Mouse (Mus musculus) cerebellum, adult 11 months (tissue): Measurements from ENCODE around the gene Mapk8ip3.

Source experiments
- DNase-seq: peaks from one replicate; pipeline ENCODE4 v3.0.0; 2022

Mapk8ip3 gene

DNA sequence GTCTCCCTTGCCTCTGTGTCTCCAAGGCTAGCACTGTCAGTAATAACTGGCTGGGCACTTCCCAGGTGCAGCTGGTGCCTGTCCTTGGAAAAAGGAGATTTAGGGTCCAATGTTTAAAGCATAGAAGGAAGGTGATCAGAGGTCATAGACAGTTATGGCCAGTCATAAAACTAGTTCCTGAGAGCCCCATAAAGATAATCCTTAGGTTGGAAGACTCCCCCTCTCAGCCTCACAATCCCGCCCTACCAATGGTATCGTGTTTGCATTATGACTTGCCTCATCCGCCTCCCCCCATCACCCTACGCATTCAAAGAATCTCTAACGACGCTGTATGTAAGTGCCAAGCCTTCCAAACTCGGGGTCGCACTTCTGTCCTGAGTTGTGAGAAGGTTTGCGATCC is 92.3 kb downstream of the Mapk8ip3 start:
- DNase-seq: no peak

DNA sequence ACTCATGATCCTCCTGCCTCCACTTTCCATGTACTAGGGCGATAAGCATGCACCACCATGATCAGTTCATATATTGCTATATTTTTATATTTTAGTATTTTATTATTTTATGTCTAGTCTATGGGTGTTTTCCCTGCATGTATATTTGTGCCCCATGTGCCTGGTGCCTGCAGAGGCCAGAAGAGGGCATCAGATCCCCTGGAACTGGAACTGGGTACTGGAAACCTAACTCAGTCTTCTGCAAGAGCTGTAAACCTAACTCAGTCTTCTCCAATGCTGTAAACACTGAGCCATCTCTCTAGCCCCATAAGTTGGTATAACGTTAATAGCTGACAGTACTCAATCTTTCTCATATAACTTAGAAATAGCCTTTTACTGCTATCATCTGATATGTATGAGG is 94.1 kb downstream of the Mapk8ip3 start:
- DNase-seq: no peak
